Mouse (Mus musculus): ENCODE results near the gene Cpz. TPM values are rescaled to one million over a fixed set of nuclear protein-coding genes. Genes with fewer than 3 reads are reported as not detected.

Cpz gene
- polyA plus RNA-seq, 1 experiment = 0.77 TPM

GRCm38 (mm10) chr5:35454187-35454800 is 71.2 kb downstream of the Cpz start:
- TF ChIP-seq CEBPB (IDR thresholded peaks at IDR 0.05; ENCODE audit: low read depth) (no peak), USF1 (IDR thresholded peaks at IDR 0.05; ENCODE audit: low read depth) (no peak), MYOD1 (IDR thresholded peaks at IDR 0.05; ENCODE audit: control insufficient read depth, insufficient read length, low read depth) (no peak), MYOG (IDR thresholded peaks at IDR 0.05; ENCODE audit: control insufficient read depth, extremely low read depth, insufficient read length) (no peak), FOSL1 (IDR thresholded peaks at IDR 0.05; ENCODE audit: insufficient read depth, low read length, poor library complexity, severe bottlenecking) (no peak), MAX (IDR thresholded peaks at IDR 0.05) (no peak), CTCF (IDR thresholded peaks at IDR 0.05; ENCODE audit: control insufficient read depth, insufficient read depth, insufficient read length) (no peak)
- no peaks in the 10 kb centered on the region for H3K36me3 ChIP-seq (ENCODE audit: control insufficient read depth, insufficient read depth)
- H3K79me2 ChIP-seq (ENCODE audit: control insufficient read depth, insufficient read depth) = no peaks in the 10 kb centered on the region
- peaks cover 88% of the 10 kb centered on the region for H3K27me3 ChIP-seq (ENCODE audit: control insufficient read depth, insufficient read depth, insufficient read length)
- H3ac ChIP-seq (ENCODE audit: control insufficient read depth, insufficient read length, low read depth) = no peak overlapping the region
- no peaks in the 10 kb centered on the region for H3K79me3 ChIP-seq (ENCODE audit: low read depth)
- H3K4me3 ChIP-seq (ENCODE audit: insufficient read depth, poor library complexity, severe bottlenecking) = no peak overlapping the region

Other genes starting within 250 kb of the Cpz start
- gene Adra2c, start 247.4 kb downstream of the Cpz start, polyA plus RNA-seq (2012; fragmentation: generic; extraction: Trizol) = not detected
- gene Hmx1, start 136.6 kb downstream of the Cpz start, polyA plus RNA-seq (2012; fragmentation: generic; extraction: Trizol) = not detected
- 6.8 TPM for gene Trmt44, start 49.4 kb upstream of the Cpz start, polyA plus RNA-seq (2012; fragmentation: generic; extraction: Trizol)
- 8.6 TPM for gene Acox3, start 57.3 kb upstream of the Cpz start, polyA plus RNA-seq (2012; fragmentation: generic; extraction: Trizol)
- gene Htra3, start 154.1 kb upstream of the Cpz start, polyA plus RNA-seq (2012; fragmentation: generic; extraction: Trizol) = 12.0 TPM
- 0.20 TPM for gene Sh3tc1, start 214.3 kb upstream of the Cpz start, polyA plus RNA-seq (2012; fragmentation: generic; extraction: Trizol)
- gene Ablim2, start 232.2 kb upstream of the Cpz start, polyA plus RNA-seq (2012; fragmentation: generic; extraction: Trizol) = 0.08 TPM